Mouse (Mus musculus) forebrain, embryonic 11.5 days (tissue): ENCODE results near the gene Vps26a. TPM values are rescaled to one million over a fixed set of nuclear protein-coding genes. Genes with fewer than 3 reads are reported as not detected.
"Not testable (repeated sequence)": the region's sequence is repeated elsewhere in the genome, so short reads cannot be mapped to it uniquely, and the experiment has no call there.

ENCODE experiments used
- ATAC-seq: fragments of 200-750 bp; cut with Nextera tagmentation; replicated peaks from 2 replicates; pipeline ENCODE4 v1.8.0; 2017; ENCODE audit warnings: moderate TSS enrichment; ENCODE audit not compliant: low FRiP score
- DNase-seq: peaks from one replicate; pipeline ENCODE4 v3.0.0-alpha.2; 2017; ENCODE audit warnings: low spot score
- H3K27ac ChIP-seq: fragments of 300-500 bp; sonication (generic); 2 replicates; pipeline ENCODE4 v1.5.1; 2014; ENCODE audit warnings: low read depth, low read length
- H3K27me3 ChIP-seq: fragments of 300-500 bp; sonication (generic); 2 replicates; pipeline ENCODE4 v1.6.1; 2014; ENCODE audit warnings: mild to moderate bottlenecking, low read length, mixed read lengths; ENCODE audit not compliant: control insufficient read depth, insufficient read depth
- H3K36me3 ChIP-seq: fragments of 300-500 bp; sonication (generic); 2 replicates; pipeline ENCODE4 v1.6.1; 2014; ENCODE audit warnings: mild to moderate bottlenecking, low read length, moderate library complexity, mixed read lengths; ENCODE audit not compliant: control insufficient read depth, insufficient read depth
- H3K4me1 ChIP-seq: fragments of 300-500 bp; sonication (generic); replicated peaks from 2 replicates; pipeline ENCODE4 v1.6.1; 2014; ENCODE audit warnings: low read length, mixed read lengths; ENCODE audit not compliant: control insufficient read depth, insufficient read depth
- H3K4me2 ChIP-seq: fragments of 300-500 bp; sonication (generic); 2 replicates; pipeline ENCODE4 v1.6.1; 2014; ENCODE audit warnings: low read depth, mild to moderate bottlenecking, low read length, moderate library complexity, mixed read lengths; ENCODE audit not compliant: severe bottlenecking
- H3K4me3 ChIP-seq: fragments of 300-500 bp; sonication (generic); 2 replicates; pipeline ENCODE4 v1.5.1; 2014; ENCODE audit warnings: low read depth, low read length
- H3K9ac ChIP-seq: fragments of 300-500 bp; sonication (generic); 2 replicates; pipeline ENCODE4 v1.6.1; 2014; ENCODE audit warnings: low read length
- H3K9me3 ChIP-seq: fragments of 300-500 bp; sonication (generic); 2 replicates; pipeline ENCODE4 v1.6.1; 2016; ENCODE audit warnings: low read length, mixed read lengths; ENCODE audit not compliant: control insufficient read depth
- WGBS: fragments of 180-500 bp; shearing (Covaris S2); extraction: QIAGEN DNeasy Blood & Tissue Kit; methylation state at CpG from one replicate; pipeline ENCODE4 v1.1.7; 2014; 5-methylcytosine and 5-hydroxymethylcytosine counted together
- polyA plus RNA-seq: library from polyadenylated mRNA; unstranded; fragments of >200 nt; fragmentation: Nextera tagmentation; extraction: Ambion mirVana; gene quantifications from 2 replicates; pipeline ENCODE4 v1.2.1, GENCODE M21; 2014

The Vps26a gene
- polyA plus RNA-seq, 1 experiment from 2014 or later: 110 TPM

DNA sequence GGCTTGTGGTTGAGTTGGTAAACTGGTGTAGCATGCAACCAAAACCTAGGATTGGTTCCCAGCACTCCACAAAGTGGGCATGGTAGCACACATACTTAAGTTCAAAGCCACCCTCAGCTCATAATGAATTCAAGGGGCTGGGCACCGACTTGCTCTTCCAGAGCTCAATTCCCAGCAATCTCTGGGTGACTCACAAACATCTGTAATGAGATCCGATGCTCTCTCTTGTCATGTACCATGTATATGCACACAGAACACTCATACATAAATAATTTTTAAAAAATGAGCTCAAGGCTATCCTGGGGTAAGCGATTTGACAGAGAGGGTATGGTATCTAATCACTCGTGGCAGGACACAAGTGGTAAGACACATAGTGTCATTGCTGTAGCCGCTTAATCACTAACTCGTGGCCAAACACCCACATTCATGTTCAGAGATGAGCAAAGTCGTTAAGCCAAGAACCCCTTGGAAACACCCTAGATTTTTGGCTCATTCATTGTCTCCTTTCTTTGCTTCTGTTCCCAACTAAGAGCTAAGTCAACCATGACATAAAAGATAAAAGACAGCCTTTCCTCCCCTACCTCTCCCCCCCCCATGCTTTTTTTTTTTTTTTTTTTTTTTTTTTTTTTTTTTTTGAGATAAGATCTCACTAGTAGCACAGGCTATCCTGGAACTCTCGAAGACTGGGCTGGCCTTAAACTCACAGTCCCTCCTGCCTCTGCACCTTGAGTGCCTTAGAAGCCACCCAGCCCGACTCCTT, 18.8 kb upstream of the Vps26a start:
- ATAC-seq: no peak
- H3K27ac ChIP-seq: no peak overlapping the region
- no peak overlapping the region for H3K4me3 ChIP-seq
- H3K4me2 ChIP-seq: no peak overlapping the region
- no peaks in the 10 kb centered on the region for H3K4me1 ChIP-seq
- no peaks in the 10 kb centered on the region; the same call in 1 of the 2 replicates for H3K27me3 ChIP-seq
- no peak for DNase-seq
- WGBS: 76% methylated on average over 9 of the region's 9 CpGs
- no peak overlapping the region for H3K9ac ChIP-seq
- H3K36me3 ChIP-seq: no peaks in the 10 kb centered on the region
- H3K9me3 ChIP-seq: no peaks in the 10 kb centered on the region

GRCm38 (mm10) chr10:62503836-62504628, 17.4 kb upstream of the Vps26a start:
- no peaks in the 10 kb centered on the region for H3K4me1 ChIP-seq

GRCm38 (mm10) chr10:62503353-62503752, 16.7 kb upstream of the Vps26a start:
- no peak overlapping the region for H3K4me2 ChIP-seq
- H3K9ac ChIP-seq: no peak overlapping the region
- H3K27me3 ChIP-seq: no peaks in the 10 kb centered on the region; the same call in 1 of the 2 replicates
- H3K4me3 ChIP-seq: no peak overlapping the region
- ATAC-seq (no peak), DNase-seq (no peak)
- H3K27ac ChIP-seq: no peak overlapping the region
- WGBS: 91% methylated on average over 4 of the region's 4 CpGs
- no peaks in the 10 kb centered on the region for H3K36me3 ChIP-seq
- H3K4me1 ChIP-seq: no peaks in the 10 kb centered on the region
- H3K9me3 ChIP-seq: no peaks in the 10 kb centered on the region

More at GRCm38 (mm10) chr10:62503836-62504628, 17.4 kb upstream of the Vps26a start:
- no peak overlapping the region for H3K9ac ChIP-seq
- DNase-seq (no peak), ATAC-seq (no peak)
- H3K27ac ChIP-seq: no peak overlapping the region
- WGBS: 71% methylated on average over 12 of the region's 12 CpGs
- H3K4me3 ChIP-seq: no peak overlapping the region
- no peaks in the 10 kb centered on the region; the same call in 1 of the 2 replicates for H3K27me3 ChIP-seq
- H3K36me3 ChIP-seq: no peaks in the 10 kb centered on the region
- H3K4me2 ChIP-seq: no peak overlapping the region
- no peaks in the 10 kb centered on the region for H3K9me3 ChIP-seq

- ATAC-seq: no peak
- no peaks in the 10 kb centered on the region for H3K27me3 ChIP-seq
- H3K36me3 ChIP-seq: no peaks in the 10 kb centered on the region
- no peaks in the 10 kb centered on the region for H3K4me1 ChIP-seq
- H3K9ac ChIP-seq: no peak overlapping the region
- no peak overlapping the region for H3K4me3 ChIP-seq
- no peaks in the 10 kb centered on the region for H3K9me3 ChIP-seq
- WGBS: 82% methylated on average over 7 of the region's 7 CpGs
- no peak overlapping the region for H3K4me2 ChIP-seq
- no peak for DNase-seq
- H3K27ac ChIP-seq: no peak overlapping the region
Measured at GRCm38 (mm10) chr10:62501951-62502350, 15.3 kb upstream of the Vps26a start.

DNA sequence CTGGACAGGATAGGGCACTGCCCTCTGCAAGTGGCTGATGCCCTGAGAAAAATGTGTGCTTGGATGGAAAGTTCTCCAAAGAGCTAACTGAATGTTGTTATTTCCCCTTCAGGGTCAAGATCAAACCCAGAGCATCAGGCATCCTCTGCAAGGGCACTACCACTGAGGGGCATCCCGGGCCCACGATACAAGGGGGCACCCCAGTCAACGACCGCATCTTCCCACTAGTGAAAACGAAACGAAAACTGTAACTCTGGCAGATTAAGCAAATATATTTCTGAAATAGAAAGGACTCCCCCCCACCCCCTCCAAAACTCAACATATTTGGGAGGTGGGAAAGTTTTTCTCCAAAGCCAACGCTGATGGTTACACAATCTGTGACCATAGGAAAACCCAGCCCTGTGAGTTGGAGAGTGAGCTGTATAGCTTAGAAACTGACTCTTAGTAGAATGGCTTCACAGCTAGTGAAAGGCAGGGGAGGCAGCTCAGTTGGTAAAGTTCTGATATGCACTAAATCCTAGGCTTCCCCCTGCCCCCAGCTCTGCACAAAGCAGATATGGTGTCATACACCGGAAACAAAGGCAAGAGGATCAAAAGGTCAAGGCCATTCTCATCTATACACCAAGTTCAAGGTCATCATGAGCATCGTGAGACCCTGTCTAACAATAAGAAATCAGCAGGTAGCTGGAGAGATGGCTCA, 14.5 kb upstream of the Vps26a start:
- no peak for ATAC-seq
- no peak for DNase-seq
- 88% methylated on average over 9 of the region's 9 CpGs for WGBS
- Histone ChIP-seq H3K36me3 (no peaks in the 10 kb centered on the region), H3K4me2 (no peak overlapping the region), H3K4me3 (no peak overlapping the region), H3K4me1 (no peaks in the 10 kb centered on the region), H3K9ac (no peak overlapping the region), H3K27ac (no peak overlapping the region), H3K9me3 (no peaks in the 10 kb centered on the region), H3K27me3 (no peaks in the 10 kb centered on the region)

GRCm38 (mm10) chr10:62500088-62500915, 13.7 kb upstream of the Vps26a start:
- peak; percentile 70; the same call in 1 of the 2 replicates for ATAC-seq
- WGBS: 26% methylated on average over 15 of the region's 15 CpGs
- H3K4me2 ChIP-seq: no peak overlapping the region

GRCm38 (mm10) chr10:62491681-62492080, 5.1 kb upstream of the Vps26a start:
- H3K9me3 ChIP-seq, H3K36me3 ChIP-seq, H3K27me3 ChIP-seq, H3K9ac ChIP-seq, H3K4me2 ChIP-seq, H3K4me1 ChIP-seq, H3K4me3 ChIP-seq, H3K27ac ChIP-seq, ATAC-seq, DNase-seq: not testable (repeated sequence)
- WGBS: 79% methylated on average over 3 of the region's 3 CpGs

More at GRCm38 (mm10) chr10:62500088-62500915, 13.7 kb upstream of the Vps26a start:
- H3K9ac ChIP-seq: no peak overlapping the region
- H3K27me3 ChIP-seq: no peaks in the 10 kb centered on the region
- no peaks in the 10 kb centered on the region for H3K4me1 ChIP-seq
- no peak overlapping the region for H3K4me3 ChIP-seq
- H3K9me3 ChIP-seq: no peaks in the 10 kb centered on the region
- H3K36me3 ChIP-seq: no peaks in the 10 kb centered on the region
- peak; percentile 75 for DNase-seq
- no peak overlapping the region for H3K27ac ChIP-seq

GRCm38 (mm10) chr10:62488266-62488665, 1.7 kb upstream of the Vps26a start:
- Histone ChIP-seq H3K27me3 (no peaks in the 10 kb centered on the region), H3K4me1 (no peaks in the 10 kb centered on the region; the same call in 1 of the 2 replicates), H3K9ac (no peak overlapping the region), H3K27ac (no peak overlapping the region), H3K36me3 (no peaks in the 10 kb centered on the region), H3K4me3 (no peak overlapping the region), H3K4me2 (no peak overlapping the region), H3K9me3 (no peaks in the 10 kb centered on the region)
- DNase-seq (no peak), ATAC-seq (no peak)
- WGBS: 17% methylated on average over 1 of the region's 1 CpGs
